Mouse (Mus musculus) granulocyte monocyte progenitor cell, adult 5-6 weeks (primary cell): ENCODE measurements around the gene Mien1. TPM values are rescaled to one million over a fixed set of nuclear protein-coding genes. Genes with fewer than 3 reads are reported as not detected.
A peak's percentile ranks its signal among the peaks of the same experiment; 100 is the strongest.

Source experiments
- ATAC-seq: replicated peaks from 2 replicates; pipeline ENCODE4 v1.8.0; 2016; ENCODE audit warnings: mild to moderate bottlenecking, moderate TSS enrichment, inconsistent platforms; ENCODE audit not compliant: poor library complexity, severe bottlenecking
- total RNA-seq, 2 experiments: library from RNA; stranded (forward) in 1 of 2; stranded (reverse) in 1 of 2; fragments of 200-712, 200-1000 nt in 1 of 2; fragments of >200 nt in 1 of 2; fragmentation: Nextera tagmentation in 1 of 2; gene quantifications; 2 replicates each; pipeline ENCODE4 v1.2.3; 2014 to 2017

Gene Mien1
- total RNA-seq (2014; fragmentation: Nextera tagmentation) = 66.2 and 84.5 TPM in 2 replicates
- total RNA-seq (2017) = 23.7 and 24.9 TPM in 2 replicates

- peak; percentile 96 for ATAC-seq
These were observed at the start of gene Mien1 for GRCm38 (mm10) chr11:98438331-98439158. Gene Mien1, minus strand, starts transcription at chr11:98438991.

GRCm38 (mm10) chr11:98487526-98488040, 48.8 kb upstream of the Mien1 start:
- ATAC-seq = 0 out of 2 replicates have a peak, but pooled peaks have one; percentile 20

GRCm38 (mm10) chr11:98485749-98486148, 47.0 kb upstream of the Mien1 start:
- no peak for ATAC-seq

- ATAC-seq = no peak
These were observed 43.3 kb upstream of the Mien1 start for GRCm38 (mm10) chr11:98482067-98482466.

- ATAC-seq = peak; percentile 86
These were observed 42.4 kb upstream of the Mien1 start for GRCm38 (mm10) chr11:98481231-98481630.

- ATAC-seq = no peak
These were observed 41.2 kb upstream of the Mien1 start for GRCm38 (mm10) chr11:98479940-98480497.

- ATAC-seq = peak; percentile 60
These were observed 40.5 kb upstream of the Mien1 start for GRCm38 (mm10) chr11:98479026-98479939.

- no peak for ATAC-seq
These were observed 38.4 kb upstream of the Mien1 start for GRCm38 (mm10) chr11:98477011-98477701.

GRCm38 (mm10) chr11:98476434-98476807, 37.6 kb upstream of the Mien1 start:
- ATAC-seq = no peak; the same call in 1 of the 2 replicates

- ATAC-seq = no peak
These were observed 37.0 kb upstream of the Mien1 start for GRCm38 (mm10) chr11:98475630-98476433.

- ATAC-seq = no peak
These were observed 36.2 kb upstream of the Mien1 start for GRCm38 (mm10) chr11:98474967-98475366.

GRCm38 (mm10) chr11:98473916-98474479, 35.2 kb upstream of the Mien1 start:
- peak; percentile 36 for ATAC-seq

GRCm38 (mm10) chr11:98472696-98473095, 33.9 kb upstream of the Mien1 start:
- ATAC-seq = no peak

GRCm38 (mm10) chr11:98470795-98471194, 32.0 kb upstream of the Mien1 start:
- ATAC-seq = peak; percentile 68

GRCm38 (mm10) chr11:98469761-98470714, 31.2 kb upstream of the Mien1 start:
- peak; percentile 77 for ATAC-seq

- ATAC-seq = no peak
These were observed 25.7 kb upstream of the Mien1 start for GRCm38 (mm10) chr11:98464516-98464915.

GRCm38 (mm10) chr11:98463911-98464310, 25.1 kb upstream of the Mien1 start:
- ATAC-seq = no peak

- no peak for ATAC-seq
These were observed 23.5 kb upstream of the Mien1 start for GRCm38 (mm10) chr11:98462255-98462654.
